Mouse (Mus musculus) MEL (cell line): ENCODE results near the gene Mymk. TPM values are rescaled to one million over a fixed set of nuclear protein-coding genes. Genes with fewer than 3 reads are reported as not detected.

ENCODE experiments used
- DNase-seq: peaks from one replicate; pipeline ENCODE4 v3.0.0; 2011; ENCODE audit warnings: low read depth, low spot score
- H3K27ac ChIP-seq: 2 replicates; pipeline ENCODE4 v1.5.1; 2012; ENCODE audit warnings: low read depth, mild to moderate bottlenecking, control low read depth, low read length, moderate library complexity; ENCODE audit not compliant: control insufficient read depth
- H3K27me3 ChIP-seq, 2 experiments: fragments of 150-350 bp in 1 of 2; sonication (generic) in 1 of 2; 2 replicates each; pipeline ENCODE4 v1.6.1; 2012; ENCODE audit warnings: low read length in 2 of 2, mild to moderate bottlenecking in 2 of 2, improper control_type of control experiment in 1 of 2, moderate library complexity in 1 of 2; ENCODE audit not compliant: insufficient read depth in 2 of 2, control insufficient read depth in 1 of 2
- H3K36me3 ChIP-seq, 2 experiments: 2 replicates each; pipeline ENCODE4 v1.6.1; 2012 to 2014; ENCODE audit warnings: low read length in 2 of 2, improper control_type of control experiment in 1 of 2, inconsistent platforms in 1 of 2, mild to moderate bottlenecking in 1 of 2; ENCODE audit not compliant: insufficient read depth in 2 of 2, control insufficient read depth in 1 of 2
- H3K4me1 ChIP-seq, 2 experiments: fragments of 150-350 bp in 1 of 2; sonication (generic) in 1 of 2; 2 replicates each; pipeline ENCODE4 v1.6.1; 2012; ENCODE audit warnings: low read length in 2 of 2, improper control_type of control experiment in 1 of 2, mild to moderate bottlenecking in 1 of 2; ENCODE audit not compliant: insufficient read depth in 2 of 2, control insufficient read depth in 1 of 2
- H3K4me3 ChIP-seq, 2 experiments: fragments of 150-350 bp in 1 of 2; sonication (generic) in 1 of 2; 2 replicates each; pipeline ENCODE4 v1.5.1; 2012; ENCODE audit warnings: low read depth in 2 of 2, low read length in 2 of 2, mild to moderate bottlenecking in 2 of 2, moderate library complexity in 2 of 2, control low read depth in 1 of 2, improper control_type of control experiment in 1 of 2; ENCODE audit not compliant: control insufficient read depth in 1 of 2, insufficient read depth in 1 of 2
- H3K79me2 ChIP-seq: 2 replicates; pipeline ENCODE4 v1.6.1; 2012; ENCODE audit warnings: mild to moderate bottlenecking, low read length, moderate library complexity; ENCODE audit not compliant: control insufficient read depth, poor library complexity, insufficient read depth
- H3K9ac ChIP-seq: 2 replicates; pipeline ENCODE4 v1.6.1; 2012; ENCODE audit warnings: low read depth, mild to moderate bottlenecking, control low read depth, low read length, moderate library complexity; ENCODE audit not compliant: control insufficient read depth, poor library complexity, severe bottlenecking
- H3K9me3 ChIP-seq: fragments of 150-350 bp; sonication (generic); replicated peaks from 2 replicates; pipeline ENCODE4 v1.6.1; 2012; ENCODE audit warnings: mild to moderate bottlenecking, low read length, improper control_type of control experiment, moderate library complexity; ENCODE audit not compliant: insufficient read depth
- BHLHE40 ChIP-seq: IDR thresholded peaks from 2 replicates; pipeline ENCODE4 v1.6.1; 2012; ENCODE audit warnings: low read depth, mild to moderate bottlenecking, inconsistent platforms, low read length, improper control_type of control experiment, borderline replicate concordance
- CHD1 ChIP-seq: IDR thresholded peaks from 2 replicates; pipeline ENCODE4 v1.6.1; 2012; ENCODE audit warnings: low read depth, mild to moderate bottlenecking, inconsistent platforms, low read length, improper control_type of control experiment
- CTCF ChIP-seq, 3 experiments: IDR thresholded peaks in 2 of 3; conservative IDR thresholded peaks in 1 of 3; 2 replicates each; pipeline ENCODE4 v1.5.1; 2011 to 2012; ENCODE audit warnings: low read length in 3 of 3, low read depth in 2 of 3, mild to moderate bottlenecking in 2 of 3, improper control_type of control experiment in 1 of 3, inconsistent platforms in 1 of 3, mixed read lengths in 1 of 3, moderate library complexity in 1 of 3; ENCODE audit not compliant: control insufficient read depth in 1 of 3, insufficient read depth in 1 of 3, poor library complexity in 1 of 3, severe bottlenecking in 1 of 3
- ELF1 ChIP-seq: IDR thresholded peaks from 2 replicates; pipeline ENCODE4 v1.6.1; 2014; ENCODE audit warnings: low read depth, mild to moderate bottlenecking, inconsistent platforms, low read length, improper control_type of control experiment, moderate library complexity
- EP300 ChIP-seq, 2 experiments: IDR thresholded peaks; 2 replicates each; pipeline ENCODE4 v1.6.1; 2011; ENCODE audit warnings: improper control_type of control experiment in 2 of 2, low read length in 2 of 2, low read depth in 1 of 2, mild to moderate bottlenecking in 1 of 2
- GABPA ChIP-seq: IDR thresholded peaks from 2 replicates; pipeline ENCODE4 v1.6.1; 2012; ENCODE audit warnings: low read depth, mild to moderate bottlenecking, inconsistent platforms, low read length, improper control_type of control experiment, moderate library complexity
- HCFC1 ChIP-seq: IDR thresholded peaks from 2 replicates; pipeline ENCODE4 v1.6.1; 2012; ENCODE audit warnings: low read depth, mild to moderate bottlenecking, inconsistent platforms, low read length, improper control_type of control experiment, moderate library complexity
- JUND ChIP-seq: IDR thresholded peaks from 2 replicates; pipeline ENCODE4 v1.6.1; 2011; ENCODE audit warnings: low read depth, mild to moderate bottlenecking, improper control_type of control experiment, low read length
- MYB ChIP-seq: IDR thresholded peaks from 2 replicates; pipeline ENCODE4 v1.6.1; 2011; ENCODE audit warnings: mild to moderate bottlenecking, low read depth, low read length, improper control_type of control experiment
- MYC ChIP-seq: IDR thresholded peaks from 2 replicates; pipeline ENCODE4 v1.6.1; 2011; ENCODE audit warnings: low read depth, mild to moderate bottlenecking, low read length, improper control_type of control experiment, moderate library complexity
- POLR2AphosphoS5 ChIP-seq: IDR thresholded peaks from 2 replicates; pipeline ENCODE4 v1.6.1; 2012; ENCODE audit warnings: low read depth, borderline replicate concordance, mild to moderate bottlenecking, inconsistent platforms, low read length, moderate library complexity, mixed read lengths
- SIN3A ChIP-seq: IDR thresholded peaks from 2 replicates; pipeline ENCODE4 v1.6.1; 2012; ENCODE audit warnings: low read length, improper control_type of control experiment, inconsistent platforms
- SMC3 ChIP-seq: IDR thresholded peaks from 2 replicates; pipeline ENCODE4 v1.6.1; 2011; ENCODE audit warnings: low read depth, low read length, improper control_type of control experiment
- USF1 ChIP-seq: IDR thresholded peaks from 2 replicates; pipeline ENCODE4 v1.6.1; 2014; ENCODE audit warnings: low read depth, mild to moderate bottlenecking, inconsistent platforms, low read length, improper control_type of control experiment, moderate library complexity
- USF2 ChIP-seq, 2 experiments: IDR thresholded peaks; 2 replicates each; pipeline ENCODE4 v1.6.1; 2011 to 2012; ENCODE audit warnings: improper control_type of control experiment in 2 of 2, low read length in 2 of 2, borderline replicate concordance in 1 of 2, inconsistent platforms in 1 of 2, low read depth in 1 of 2, mild to moderate bottlenecking in 1 of 2; ENCODE audit not compliant: insufficient read depth in 1 of 2
- ZKSCAN1 ChIP-seq: IDR thresholded peaks from 2 replicates; pipeline ENCODE4 v1.6.1; 2012; ENCODE audit warnings: low read depth, mild to moderate bottlenecking, inconsistent platforms, low read length, improper control_type of control experiment, moderate library complexity
- polyA plus RNA-seq, 2 experiments: library from polyadenylated mRNA; stranded (reverse) in 1 of 2; unstranded in 1 of 2; fragments of >175 nt in 1 of 2; fragments of >200 nt in 1 of 2; gene quantifications; 2 replicates each; pipeline versions ENCODE4 v1.2.1 to v1.2.4; 2012; ENCODE audit warnings: low replicate concordance in 2 of 2, low read depth in 1 of 2; ENCODE audit not compliant: insufficient read length in 2 of 2, insufficient read depth in 1 of 2, missing spikeins in 1 of 2
- total RNA-seq: library from RNA; depleted of rRNA; stranded (reverse); fragments of 300-350 nt; gene quantifications from 2 replicates; pipeline ENCODE4 v1.2.3, GENCODE M21; 2012

The Mymk gene
- total and polyA plus RNA-seq, 3 experiments: not detected

- DNase-seq: no peak
- H3K27me3 ChIP-seq: peaks cover 0 to 8% of the 10 kb centered on the region in 2 experiments
- H3K9ac ChIP-seq: no peak overlapping the region
These were observed 13.2 kb downstream of the Mymk start for GRCm38 (mm10) chr2:27058751-27059150.

DNA sequence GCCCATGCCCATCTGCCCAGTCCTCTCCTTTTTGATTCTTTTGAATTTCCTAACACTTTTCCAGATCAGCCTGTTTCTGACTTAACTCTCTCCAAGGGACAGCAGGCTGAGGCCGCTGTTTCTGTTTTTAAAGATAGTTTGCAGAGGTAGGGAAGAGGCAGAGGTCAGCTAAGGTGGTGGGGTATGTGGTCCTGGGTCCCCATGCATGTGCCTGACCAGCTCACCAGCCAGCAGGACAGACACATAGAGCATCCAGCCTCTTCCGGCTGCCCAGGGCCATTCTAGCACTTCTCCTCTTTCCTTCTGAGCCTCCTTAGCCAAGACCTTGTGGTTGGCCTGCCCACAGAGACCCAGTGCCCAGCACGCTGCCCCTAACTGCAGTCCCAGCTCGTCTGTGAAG is 13.7 kb downstream of the Mymk start:
- no peak for TF ChIP-seq SIN3A
- no peak for TF ChIP-seq EP300 (IDR thresholded peaks at IDR 0.05; ENCODE audit: low read depth in 1 of 2, low read length in 2 of 2)
- TF ChIP-seq USF2 (IDR thresholded peaks at IDR 0.05; ENCODE audit: borderline replicate concordance in 1 of 2, insufficient read depth in 1 of 2, low read depth in 1 of 2, low read length in 2 of 2): no peak
- TF ChIP-seq GABPA: no peak
- no peak for TF ChIP-seq ELF1
- no peak for TF ChIP-seq ZKSCAN1
- TF ChIP-seq SMC3: no peak
- TF ChIP-seq MYB: no peak
- TF ChIP-seq POLR2AphosphoS5: no peak
- TF ChIP-seq CHD1: no peak
- TF ChIP-seq CTCF (IDR thresholded peaks at IDR 0.05 in 2 of 3, conservative IDR thresholded peaks at IDR 0.05 in 1 of 3; ENCODE audit: control insufficient read depth in 1 of 3, insufficient read depth in 1 of 3, low read depth in 2 of 3, low read length in 3 of 3, poor library complexity in 1 of 3, severe bottlenecking in 1 of 3): no peak
- H3K79me2 ChIP-seq: no peaks in the 10 kb centered on the region
- H3K4me3 ChIP-seq: no peak overlapping the region
- H3K27me3 ChIP-seq: peaks cover 0 to 7% of the 10 kb centered on the region in 2 experiments
- H3K27ac ChIP-seq: no peak overlapping the region
- H3K36me3 ChIP-seq: no peaks in the 10 kb centered on the region
- no peaks in the 10 kb centered on the region for H3K9me3 ChIP-seq
- H3K9ac ChIP-seq: no peak overlapping the region
- no peaks in the 10 kb centered on the region for H3K4me1 ChIP-seq
- no peak for DNase-seq

More at GRCm38 (mm10) chr2:27058751-27059150, 13.2 kb downstream of the Mymk start:
- H3K4me3 ChIP-seq: no peak overlapping the region
- H3K4me1 ChIP-seq: no peaks in the 10 kb centered on the region
- no peaks in the 10 kb centered on the region for H3K9me3 ChIP-seq
- H3K79me2 ChIP-seq: no peaks in the 10 kb centered on the region
- no peaks in the 10 kb centered on the region for H3K36me3 ChIP-seq
- TF ChIP-seq BHLHE40: no peak
- no peak for TF ChIP-seq MYC
- no peak for TF ChIP-seq HCFC1
- no peak overlapping the region for H3K27ac ChIP-seq

- Histone ChIP-seq H3K36me3 (no peaks in the 10 kb centered on the region), H3K4me1 (no peaks in the 10 kb centered on the region), H3K27ac (no peak overlapping the region), H3K79me2 (no peaks in the 10 kb centered on the region), H3K27me3 (peaks cover 19 to 24% of the 10 kb centered on the region in 2 experiments), H3K9me3 (no peaks in the 10 kb centered on the region), H3K9ac (no peak overlapping the region), H3K4me3 (no peak overlapping the region)
- DNase-seq: no peak
- no peak for TF ChIP-seq JUND
- TF ChIP-seq USF1: no peak
These were observed 22.6 kb downstream of the Mymk start for GRCm38 (mm10) chr2:27049408-27049807.
